Mouse (Mus musculus): ENCODE measurements around the gene Hic2. TPM values are rescaled to one million over a fixed set of nuclear protein-coding genes. Genes with fewer than 3 reads are reported as not detected.
A peak's percentile ranks its signal among the peaks of the same experiment; 100 is the strongest.
"Not testable (repeated sequence)": the region's sequence is repeated elsewhere in the genome, so short reads cannot be mapped to it uniquely, and the experiment has no call there.

Gene Hic2
- polyA plus RNA-seq, 1 experiment from 2014 or later = 8.3 TPM

DNA sequence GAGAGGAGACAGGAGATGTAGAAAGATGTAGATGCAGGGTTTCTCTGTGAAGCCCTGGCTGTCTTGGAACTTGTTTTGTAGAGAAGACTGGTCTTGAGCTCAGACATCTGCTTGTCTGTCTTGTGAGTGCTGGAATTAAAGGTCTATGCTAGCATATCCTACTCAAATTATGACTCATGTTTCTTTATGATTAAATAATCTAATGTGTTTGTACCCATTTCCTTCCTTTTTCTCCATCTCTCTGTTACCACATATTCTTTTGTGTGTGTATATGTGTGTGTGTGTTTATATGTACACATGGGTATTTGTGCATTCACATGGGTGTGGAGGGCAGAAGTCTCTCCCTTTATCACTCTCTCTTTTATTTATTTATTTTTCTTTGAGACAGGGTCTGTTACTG, 6.9 kb upstream of the Hic2 start:
- H3K9me3 ChIP-seq (ENCODE audit: control insufficient read depth, low read length) = no peaks in the 10 kb centered on the region
- H3K4me3 ChIP-seq (ENCODE audit: low read depth, low read length) = no peak overlapping the region
- H3K9ac ChIP-seq (ENCODE audit: low read depth, low read length) = no peak overlapping the region
- DNase-seq (ENCODE audit: low spot score) = no peak
- H3K27me3 ChIP-seq (replicated peaks; ENCODE audit: control insufficient read depth, insufficient read depth, low read length) = 0 out of 2 replicates have a peak, but pooled peaks cover 2% of the 10 kb centered on the region
- no peaks in the 10 kb centered on the region for H3K4me1 ChIP-seq (replicated peaks; ENCODE audit: control insufficient read depth, insufficient read depth, low read length)
- ATAC-seq (replicated peaks; ENCODE audit: low FRiP score) = no peak
- no peaks in the 10 kb centered on the region for H3K36me3 ChIP-seq (ENCODE audit: control insufficient read depth, insufficient read depth, low read length)
- no peak overlapping the region for H3K27ac ChIP-seq (ENCODE audit: low read depth, low read length)
- H3K4me2 ChIP-seq = no peak overlapping the region

DNA sequence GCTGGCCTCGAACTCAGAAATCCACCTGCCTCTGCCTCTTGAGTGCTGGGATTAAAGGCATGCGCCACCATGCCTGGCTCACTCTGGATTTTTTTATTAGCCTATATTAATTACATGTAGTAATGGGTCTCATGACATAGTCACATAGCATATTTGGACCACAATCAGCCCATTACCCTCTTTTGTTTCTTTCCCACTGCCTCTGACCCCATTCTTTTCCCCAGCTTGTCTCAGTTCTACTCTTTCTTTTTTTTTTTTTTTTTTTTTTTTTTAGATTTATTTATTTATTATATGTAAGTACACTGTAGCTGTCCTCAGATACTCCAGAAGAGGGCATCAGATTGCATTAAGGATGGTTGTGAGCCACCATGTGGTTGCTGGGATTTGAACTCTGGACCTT, 1.8 kb upstream of the Hic2 start:
- not testable (repeated sequence) for H3K9ac ChIP-seq (ENCODE audit: low read depth, low read length); H3K9me3 ChIP-seq (ENCODE audit: control insufficient read depth, low read length); H3K27ac ChIP-seq (ENCODE audit: low read depth, low read length); H3K4me3 ChIP-seq (ENCODE audit: low read depth, low read length); H3K27me3 ChIP-seq (replicated peaks; ENCODE audit: control insufficient read depth, insufficient read depth, low read length); H3K4me2 ChIP-seq; ATAC-seq (replicated peaks; ENCODE audit: low FRiP score); H3K36me3 ChIP-seq (ENCODE audit: control insufficient read depth, insufficient read depth, low read length); DNase-seq (ENCODE audit: low spot score)
- 90% methylated on average over 2 of the region's 2 CpGs for WGBS
- H3K4me1 ChIP-seq (replicated peaks; ENCODE audit: control insufficient read depth, insufficient read depth, low read length) = peaks cover 27% of the 10 kb centered on the region

DNA sequence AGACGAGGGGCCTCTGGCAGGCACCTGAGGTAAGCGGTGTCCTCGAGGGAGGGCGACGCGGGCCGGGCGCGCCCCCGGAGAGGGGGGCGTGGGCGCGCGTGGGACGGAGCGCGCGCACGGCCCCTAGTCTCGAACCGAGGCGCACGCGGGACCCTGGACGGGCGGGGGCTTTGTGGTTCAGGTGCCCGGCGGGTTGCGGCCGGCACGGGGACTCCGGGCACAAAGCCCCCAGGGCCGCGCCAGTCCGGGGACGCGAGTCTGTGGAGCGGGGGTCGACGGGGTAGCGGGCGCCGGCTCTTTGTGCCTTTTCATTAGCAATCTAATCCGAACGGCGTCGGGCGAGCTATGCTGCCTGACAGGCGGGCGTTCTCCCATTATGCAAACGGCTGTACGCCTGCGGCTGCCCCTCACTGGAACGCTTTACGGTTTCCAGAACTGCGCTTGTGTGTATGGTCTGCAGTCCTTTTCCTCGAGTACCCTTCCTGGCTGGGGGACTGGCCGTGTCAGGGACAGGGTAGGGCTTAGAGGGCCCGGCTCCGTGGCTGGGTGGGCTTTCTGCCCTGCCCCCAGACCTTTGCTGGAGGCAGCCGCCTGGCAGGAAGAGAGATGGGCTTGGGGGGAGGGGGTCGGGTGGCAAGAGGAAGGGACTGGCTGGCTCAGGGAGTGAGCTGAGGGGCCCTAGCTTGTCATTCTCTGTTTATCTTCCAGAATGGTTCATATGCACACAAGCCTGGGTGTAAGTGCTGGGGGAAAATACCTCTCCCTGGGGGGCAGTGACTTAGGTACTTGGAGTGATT, 528 bp downstream of the Hic2 start:
- Histone ChIP-seq H3K27ac (ENCODE audit: low read depth, low read length) (peak overlapping the region; percentile 77), H3K9ac (ENCODE audit: low read depth, low read length) (peak overlapping the region; percentile 89), H3K27me3 (replicated peaks; ENCODE audit: control insufficient read depth, insufficient read depth, low read length) (no peaks in the 10 kb centered on the region), H3K4me1 (replicated peaks; ENCODE audit: control insufficient read depth, insufficient read depth, low read length) (peaks cover 51% of the 10 kb centered on the region), H3K4me2 (peak overlapping the region; percentile 95), H3K4me3 (ENCODE audit: low read depth, low read length) (peak overlapping the region; percentile 82), H3K36me3 (ENCODE audit: control insufficient read depth, insufficient read depth, low read length) (no peaks in the 10 kb centered on the region), H3K9me3 (ENCODE audit: control insufficient read depth, low read length) (no peaks in the 10 kb centered on the region)
- peak; percentile 40 for ATAC-seq (replicated peaks; ENCODE audit: low FRiP score)
- under 1% methylated on average over 60 of the region's 62 CpGs for WGBS
- peak; percentile 79 for DNase-seq (ENCODE audit: low spot score)

DNA sequence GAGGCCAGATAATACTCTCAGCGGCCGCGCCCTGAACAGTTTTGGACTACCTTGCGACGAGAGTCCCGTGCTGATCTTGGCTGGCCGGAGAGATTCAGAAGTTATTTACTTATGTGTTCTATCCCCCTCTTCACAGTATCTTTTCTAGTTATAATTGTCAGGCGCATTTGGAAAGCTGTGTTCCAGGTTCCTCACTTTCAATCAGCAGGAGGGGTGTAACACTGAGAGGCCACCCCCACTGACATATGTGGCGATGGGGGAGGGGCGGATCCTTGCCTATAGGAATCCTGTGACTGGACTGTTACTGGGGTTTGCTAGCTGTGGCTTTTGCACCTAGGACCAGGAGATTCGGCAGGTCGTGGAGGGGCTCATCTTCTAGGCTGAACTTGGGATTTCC, 1.1 kb downstream of the Hic2 start:
- Histone ChIP-seq H3K27ac (ENCODE audit: low read depth, low read length) (peak overlapping the region; percentile 77; the same call in 1 of the 2 replicates), H3K9ac (ENCODE audit: low read depth, low read length) (peak overlapping the region; percentile 89), H3K4me1 (replicated peaks; ENCODE audit: control insufficient read depth, insufficient read depth, low read length) (peaks cover 57% of the 10 kb centered on the region), H3K36me3 (ENCODE audit: control insufficient read depth, insufficient read depth, low read length) (no peaks in the 10 kb centered on the region), H3K27me3 (replicated peaks; ENCODE audit: control insufficient read depth, insufficient read depth, low read length) (no peaks in the 10 kb centered on the region), H3K9me3 (ENCODE audit: control insufficient read depth, low read length) (no peaks in the 10 kb centered on the region), H3K4me3 (ENCODE audit: low read depth, low read length) (peak overlapping the region; percentile 82), H3K4me2 (peak overlapping the region; percentile 95)
- no peak for ATAC-seq (replicated peaks; ENCODE audit: low FRiP score)
- WGBS = 1% methylated on average over 12 of the region's 12 CpGs
- peak; percentile 60 for DNase-seq (ENCODE audit: low spot score)

DNA sequence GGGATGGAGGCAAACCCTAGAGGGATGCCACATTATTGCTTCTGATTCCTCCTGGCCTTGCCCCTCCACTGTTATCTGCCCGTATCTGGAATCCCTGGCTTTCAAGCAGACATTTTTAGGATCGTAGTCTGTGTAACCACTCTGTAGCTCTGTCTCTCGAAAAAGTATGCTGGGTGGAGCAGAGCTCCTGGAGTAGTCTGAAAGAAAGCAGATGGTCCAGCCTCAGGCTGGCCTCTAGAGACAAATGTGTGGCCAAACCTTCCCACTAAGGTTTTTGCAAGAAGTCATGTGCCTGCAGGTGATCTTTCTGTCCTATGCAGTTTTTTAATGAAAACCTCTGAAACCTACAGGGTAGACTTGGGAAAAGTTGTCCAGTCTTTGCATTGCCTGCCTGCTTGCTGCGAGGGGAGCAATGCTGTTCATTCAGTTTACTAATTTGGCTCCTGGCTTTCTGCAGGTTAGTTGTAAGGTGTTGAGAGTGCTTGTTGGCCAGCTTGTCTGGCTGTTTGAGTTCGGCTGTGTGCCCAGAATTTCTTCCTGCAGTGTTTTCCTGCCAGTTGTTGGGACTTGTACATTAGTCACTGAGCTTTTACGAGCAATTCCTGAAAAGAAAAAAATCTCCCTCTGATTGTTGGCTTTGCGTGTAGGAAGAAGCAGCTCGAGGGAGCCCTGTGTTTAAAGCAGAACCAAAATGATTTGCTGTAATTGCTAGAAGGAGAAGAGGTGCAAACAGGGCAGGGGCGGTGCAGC, 1.7 kb downstream of the Hic2 start:
- Histone ChIP-seq H3K9ac (ENCODE audit: low read depth, low read length) (peak overlapping the region; percentile 89), H3K36me3 (ENCODE audit: control insufficient read depth, insufficient read depth, low read length) (no peaks in the 10 kb centered on the region), H3K4me3 (ENCODE audit: low read depth, low read length) (peak overlapping the region; percentile 82), H3K27me3 (replicated peaks; ENCODE audit: control insufficient read depth, insufficient read depth, low read length) (no peaks in the 10 kb centered on the region), H3K4me1 (replicated peaks; ENCODE audit: control insufficient read depth, insufficient read depth, low read length) (peaks cover 63% of the 10 kb centered on the region), H3K4me2 (peak overlapping the region; percentile 95), H3K9me3 (ENCODE audit: control insufficient read depth, low read length) (no peaks in the 10 kb centered on the region), H3K27ac (ENCODE audit: low read depth, low read length) (peak overlapping the region; percentile 77; the same call in 1 of the 2 replicates)
- 48% methylated on average over 9 of the region's 9 CpGs for WGBS
- DNase-seq (ENCODE audit: low spot score) (no peak), ATAC-seq (replicated peaks; ENCODE audit: low FRiP score) (no peak)

DNA sequence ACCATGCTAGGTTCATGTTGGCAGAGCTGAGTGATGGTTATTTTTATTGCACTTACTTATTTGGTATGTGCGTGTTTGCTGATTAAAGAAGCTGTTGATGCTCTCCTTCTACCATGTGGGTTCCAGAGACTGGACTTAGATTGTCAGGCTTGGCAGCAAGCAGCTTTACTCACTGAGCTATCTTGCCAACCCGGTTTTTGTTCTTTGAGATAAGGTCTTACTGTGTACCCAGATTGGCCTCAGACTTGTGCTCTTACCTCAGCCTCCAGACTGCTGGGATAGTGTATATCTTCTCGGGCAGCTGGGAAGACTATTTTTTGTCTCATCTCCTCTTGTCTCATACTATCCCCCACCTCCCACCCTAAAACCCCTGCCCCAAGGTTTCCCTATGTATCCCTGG, 4.3 kb downstream of the Hic2 start:
- 37% methylated on average over 3 of the region's 3 CpGs for WGBS
- Histone ChIP-seq H3K9me3 (ENCODE audit: control insufficient read depth, low read length) (no peaks in the 10 kb centered on the region), H3K4me3 (ENCODE audit: low read depth, low read length) (no peak overlapping the region), H3K9ac (ENCODE audit: low read depth, low read length) (no peak overlapping the region), H3K27ac (ENCODE audit: low read depth, low read length) (peak overlapping the region; percentile 9; the same call in 1 of the 2 replicates), H3K27me3 (replicated peaks; ENCODE audit: control insufficient read depth, insufficient read depth, low read length) (no peaks in the 10 kb centered on the region), H3K36me3 (ENCODE audit: control insufficient read depth, insufficient read depth, low read length) (no peaks in the 10 kb centered on the region), H3K4me2 (peak overlapping the region; percentile 31), H3K4me1 (replicated peaks; ENCODE audit: control insufficient read depth, insufficient read depth, low read length) (peaks cover 69% of the 10 kb centered on the region)
- DNase-seq (ENCODE audit: low spot score) = no peak
- ATAC-seq (replicated peaks; ENCODE audit: low FRiP score) = peak; percentile 65

DNA sequence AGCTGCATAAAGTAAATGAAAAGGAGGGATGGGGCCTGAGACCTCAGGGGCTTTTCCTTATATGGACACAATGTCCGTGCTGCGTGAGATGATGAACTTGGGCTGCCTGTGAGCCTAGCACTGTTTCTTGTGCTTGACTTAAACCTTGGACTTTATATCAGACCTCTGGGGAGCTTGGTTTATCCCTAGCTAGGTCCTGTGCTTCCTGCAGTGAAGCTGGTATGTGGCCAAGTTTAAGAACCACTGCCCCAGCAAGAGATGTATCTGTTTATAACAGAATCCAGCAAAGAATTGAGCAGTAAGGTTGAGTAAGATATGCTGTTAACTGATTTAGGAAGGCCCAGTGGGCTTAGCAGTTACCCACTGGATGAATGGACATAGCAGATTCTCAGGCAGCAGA, 6.0 kb downstream of the Hic2 start:
- 79% methylated on average over 2 of the region's 2 CpGs for WGBS

DNA sequence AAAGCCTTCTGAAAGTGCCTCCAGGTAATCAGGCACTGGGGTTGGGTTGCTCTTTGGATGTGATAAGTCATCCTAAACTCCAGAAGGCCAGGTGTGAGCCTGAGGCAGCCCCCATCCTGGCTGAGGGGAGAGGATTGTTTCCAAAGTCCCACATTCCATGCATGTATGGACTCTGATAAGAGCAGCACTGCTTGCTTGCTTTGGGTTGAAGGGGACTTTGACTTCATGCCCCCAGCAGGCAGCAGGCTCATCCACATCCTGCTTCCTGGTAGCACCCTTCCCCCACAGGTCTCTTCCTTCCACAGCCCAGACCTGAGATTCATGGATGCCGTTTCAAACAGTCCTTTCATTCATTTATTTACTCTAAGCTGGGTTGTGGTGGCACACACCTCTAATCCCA, 10.4 kb downstream of the Hic2 start:
- Histone ChIP-seq H3K27ac (ENCODE audit: low read depth, low read length) (peak overlapping the region; percentile 71), H3K9ac (ENCODE audit: low read depth, low read length) (no peak overlapping the region), H3K4me3 (ENCODE audit: low read depth, low read length) (no peak overlapping the region), H3K36me3 (ENCODE audit: control insufficient read depth, insufficient read depth, low read length) (no peaks in the 10 kb centered on the region), H3K27me3 (replicated peaks; ENCODE audit: control insufficient read depth, insufficient read depth, low read length) (no peaks in the 10 kb centered on the region), H3K9me3 (ENCODE audit: control insufficient read depth, low read length) (no peaks in the 10 kb centered on the region), H3K4me2 (no peak overlapping the region), H3K4me1 (replicated peaks; ENCODE audit: control insufficient read depth, insufficient read depth, low read length) (peaks cover 35% of the 10 kb centered on the region)
- no peak for DNase-seq (ENCODE audit: low spot score)
- peak; percentile 60 for ATAC-seq (replicated peaks; ENCODE audit: low FRiP score)
- 34% methylated on average over 1 of the region's 1 CpGs for WGBS

More for the DNA sequence above, 6.0 kb downstream of the Hic2 start:
- Histone ChIP-seq H3K9me3 (ENCODE audit: control insufficient read depth, low read length) (no peaks in the 10 kb centered on the region), H3K4me3 (ENCODE audit: low read depth, low read length) (no peak overlapping the region), H3K36me3 (ENCODE audit: control insufficient read depth, insufficient read depth, low read length) (no peaks in the 10 kb centered on the region), H3K9ac (ENCODE audit: low read depth, low read length) (no peak overlapping the region), H3K4me1 (replicated peaks; ENCODE audit: control insufficient read depth, insufficient read depth, low read length) (peaks cover 72% of the 10 kb centered on the region), H3K27me3 (replicated peaks; ENCODE audit: control insufficient read depth, insufficient read depth, low read length) (no peaks in the 10 kb centered on the region), H3K4me2 (no peak overlapping the region), H3K27ac (ENCODE audit: low read depth, low read length) (no peak overlapping the region)
- no peak for DNase-seq (ENCODE audit: low spot score)
- ATAC-seq (replicated peaks; ENCODE audit: low FRiP score) = no peak
